Mouse (Mus musculus): Measurements from ENCODE around the gene Cs. TPM values are rescaled to one million over a fixed set of nuclear protein-coding genes. Genes with fewer than 3 reads are reported as not detected.

Cs gene
- total RNA-seq, 1 experiment from 2014 or later: 69.8 TPM

GRCm38 (mm10) chr10:128388941-128389340 lies 51.4 kb downstream of the Cs start:
- no peak for ATAC-seq (replicated peaks in 1 of 2; ENCODE audit: insufficient read depth in 1 of 2, low FRiP score in 2 of 2, low TSS enrichment in 1 of 2, low read depth in 1 of 2, poor library complexity in 2 of 2, severe bottlenecking in 2 of 2)

GRCm38 (mm10) chr10:128389570-128389969 lies 52.0 kb downstream of the Cs start:
- no peak for ATAC-seq (replicated peaks in 1 of 2; ENCODE audit: insufficient read depth in 1 of 2, low FRiP score in 2 of 2, low TSS enrichment in 1 of 2, low read depth in 1 of 2, poor library complexity in 2 of 2, severe bottlenecking in 2 of 2)

- no peak for ATAC-seq (replicated peaks in 1 of 2; ENCODE audit: insufficient read depth in 1 of 2, low FRiP score in 2 of 2, low TSS enrichment in 1 of 2, low read depth in 1 of 2, poor library complexity in 2 of 2, severe bottlenecking in 2 of 2)
Observed at GRCm38 (mm10) chr10:128390366-128390765, 52.8 kb downstream of the Cs start.

- ATAC-seq (replicated peaks in 1 of 2; ENCODE audit: insufficient read depth in 1 of 2, low FRiP score in 2 of 2, low TSS enrichment in 1 of 2, low read depth in 1 of 2, poor library complexity in 2 of 2, severe bottlenecking in 2 of 2): no peak
Observed at GRCm38 (mm10) chr10:128391850-128392249, 54.3 kb downstream of the Cs start.

GRCm38 (mm10) chr10:128396017-128396673 lies 58.6 kb downstream of the Cs start:
- ATAC-seq (replicated peaks in 1 of 2; ENCODE audit: insufficient read depth in 1 of 2, low FRiP score in 2 of 2, low TSS enrichment in 1 of 2, low read depth in 1 of 2, poor library complexity in 2 of 2, severe bottlenecking in 2 of 2): no peak

- ATAC-seq (replicated peaks in 1 of 2; ENCODE audit: insufficient read depth in 1 of 2, low FRiP score in 2 of 2, low TSS enrichment in 1 of 2, low read depth in 1 of 2, poor library complexity in 2 of 2, severe bottlenecking in 2 of 2): no peak
Observed at GRCm38 (mm10) chr10:128396716-128397264, 59.3 kb downstream of the Cs start.

- no peak for ATAC-seq (replicated peaks in 1 of 2; ENCODE audit: insufficient read depth in 1 of 2, low FRiP score in 2 of 2, low TSS enrichment in 1 of 2, low read depth in 1 of 2, poor library complexity in 2 of 2, severe bottlenecking in 2 of 2)
Observed at GRCm38 (mm10) chr10:128397466-128397865, 59.9 kb downstream of the Cs start.

GRCm38 (mm10) chr10:128400338-128400737 lies 62.8 kb downstream of the Cs start:
- ATAC-seq (replicated peaks in 1 of 2; ENCODE audit: insufficient read depth in 1 of 2, low FRiP score in 2 of 2, low TSS enrichment in 1 of 2, low read depth in 1 of 2, poor library complexity in 2 of 2, severe bottlenecking in 2 of 2): no peak

- ATAC-seq (replicated peaks in 1 of 2; ENCODE audit: insufficient read depth in 1 of 2, low FRiP score in 2 of 2, low TSS enrichment in 1 of 2, low read depth in 1 of 2, poor library complexity in 2 of 2, severe bottlenecking in 2 of 2): no peak
Observed at GRCm38 (mm10) chr10:128401056-128401455, 63.5 kb downstream of the Cs start, which contains the start of gene Slc39a5. Gene Slc39a5, minus strand, starts transcription at chr10:128401229.

GRCm38 (mm10) chr10:128401638-128402037 lies 64.1 kb downstream of the Cs start:
- ATAC-seq (replicated peaks in 1 of 2; ENCODE audit: insufficient read depth in 1 of 2, low FRiP score in 2 of 2, low TSS enrichment in 1 of 2, low read depth in 1 of 2, poor library complexity in 2 of 2, severe bottlenecking in 2 of 2): no peak

GRCm38 (mm10) chr10:128403931-128404330 lies 66.4 kb downstream of the Cs start:
- no peak for ATAC-seq (replicated peaks in 1 of 2; ENCODE audit: insufficient read depth in 1 of 2, low FRiP score in 2 of 2, low TSS enrichment in 1 of 2, low read depth in 1 of 2, poor library complexity in 2 of 2, severe bottlenecking in 2 of 2)

- ATAC-seq (replicated peaks in 1 of 2; ENCODE audit: insufficient read depth in 1 of 2, low FRiP score in 2 of 2, low TSS enrichment in 1 of 2, low read depth in 1 of 2, poor library complexity in 2 of 2, severe bottlenecking in 2 of 2): no peak
Observed at GRCm38 (mm10) chr10:128408591-128409535, 71.3 kb downstream of the Cs start.

- peak; percentile 87 to 89 for ATAC-seq (replicated peaks in 1 of 2; ENCODE audit: insufficient read depth in 1 of 2, low FRiP score in 2 of 2, low TSS enrichment in 1 of 2, low read depth in 1 of 2, poor library complexity in 2 of 2, severe bottlenecking in 2 of 2)
Observed at GRCm38 (mm10) chr10:128409692-128410559, 72.4 kb downstream of the Cs start.

GRCm38 (mm10) chr10:128410560-128410845 lies 73.0 kb downstream of the Cs start:
- ATAC-seq (replicated peaks in 1 of 2; ENCODE audit: insufficient read depth in 1 of 2, low FRiP score in 2 of 2, low TSS enrichment in 1 of 2, low read depth in 1 of 2, poor library complexity in 2 of 2, severe bottlenecking in 2 of 2): no peak

GRCm38 (mm10) chr10:128411211-128412054 lies 73.9 kb downstream of the Cs start, which contains the start of the genes Nabp2 and Rnf41:
Gene Nabp2, minus strand, starts transcription at chr10:128411492.
Gene Rnf41, plus strand, starts transcription at chr10:128411657.
- peak; percentile 86 to 87 for ATAC-seq (replicated peaks in 1 of 2; ENCODE audit: insufficient read depth in 1 of 2, low FRiP score in 2 of 2, low TSS enrichment in 1 of 2, low read depth in 1 of 2, poor library complexity in 2 of 2, severe bottlenecking in 2 of 2)

- 0 out of 4 replicates have a peak, but pooled peaks of 1 of the 2 experiments have one; percentile 0 for ATAC-seq (replicated peaks in 1 of 2; ENCODE audit: insufficient read depth in 1 of 2, low FRiP score in 2 of 2, low TSS enrichment in 1 of 2, low read depth in 1 of 2, poor library complexity in 2 of 2, severe bottlenecking in 2 of 2)
Observed at GRCm38 (mm10) chr10:128412055-128412381, 74.5 kb downstream of the Cs start.
